ENCODE assay signal across 8 mouse cellular contexts in genomic region chr10:5805243-5805730, GRCm38 (mm10). TPM values are rescaled to one million over a fixed set of nuclear protein-coding genes. Genes with fewer than 3 reads are reported as not detected.
DNase-seq lines count a peak whose midpoint lies in the region; ATAC-seq and TF ChIP-seq lines count a peak whose summit lies in the region.

TSS of gene Fbxo5 (minus strand) at chr10:5805600.

- peak; percentile 95 for ATAC-seq in embryonic facial prominence, embryonic 12.5 days (ENCODE audit: insufficient number of reproducible peaks, insufficient read depth, low FRiP score, low TSS enrichment)
- ATAC-seq in limb, embryonic 14.5 days (ENCODE audit: low FRiP score, low read depth) = peak; percentile 95
- ATAC-seq in midbrain, embryonic 16.5 days = peak; percentile 98

- TF ChIP-seq POLR2A in kidney, adult 2 months (IDR thresholded peaks at IDR 0.05; ENCODE audit: low read depth, low read length) = no peak
- TF ChIP-seq POLR2A in limb, embryonic 14.5 days (IDR thresholded peaks at IDR 0.05; ENCODE audit: borderline replicate concordance, extremely low read depth, insufficient read depth, insufficient read length) = 0 out of 2 replicates have a peak, but pooled peaks have one; percentile 19

- H3K27me3 ChIP-seq in embryonic facial prominence, embryonic 12.5 days = no peaks in the 10 kb centered on the region
- H3K27me3 ChIP-seq in kidney, adult 2 months (replicated peaks; ENCODE audit: control insufficient read depth, insufficient read depth, low read length) = no peaks in the 10 kb centered on the region
- H3K27me3 ChIP-seq in limb, embryonic 14.5 days (ENCODE audit: control insufficient read depth, insufficient read depth, low read length) = no peaks in the 10 kb centered on the region
- no peaks in the 10 kb centered on the region for H3K27me3 ChIP-seq in midbrain, embryonic 16.5 days (ENCODE audit: control insufficient read depth, insufficient read depth, low read depth, low read length)

- peak; percentile 99 for DNase-seq in 416B (ENCODE audit: low read depth)
- DNase-seq in adrenal gland, postnatal 36 days = peak; percentile 98 to 99
- DNase-seq in heart, adult 11 months = peak; percentile 100
- DNase-seq in kidney, adult 2 months = peak; percentile 99
- DNase-seq in limb, embryonic 14.5 days (ENCODE audit: low spot score) = peak; percentile 100
- peak; percentile 94 to 97 for DNase-seq in spleen, postnatal 14 days (ENCODE audit: low spot score in 2 of 2)

- H3K4me1 ChIP-seq in embryonic facial prominence, embryonic 12.5 days = peaks cover 21% of the 10 kb centered on the region
- H3K4me1 ChIP-seq in kidney, adult 2 months (ENCODE audit: control insufficient read depth, insufficient read depth, low read length) = no peaks in the 10 kb centered on the region
- peaks cover 11% of the 10 kb centered on the region for H3K4me1 ChIP-seq in limb, embryonic 14.5 days (ENCODE audit: control insufficient read depth, insufficient read depth, low read length)
- H3K4me1 ChIP-seq in midbrain, embryonic 16.5 days (ENCODE audit: control insufficient read depth, insufficient read depth, low read length) = peaks cover 20% of the 10 kb centered on the region

- peak within 1 kb of the TSS; percentile 91 for H3K4me3 ChIP-seq in embryonic facial prominence, embryonic 12.5 days
- H3K4me3 ChIP-seq in kidney, adult 2 months (ENCODE audit: insufficient read depth, low read depth, low read length) = peak within 1 kb of the TSS; percentile 63
- H3K4me3 ChIP-seq in limb, embryonic 14.5 days (replicated peaks; ENCODE audit: low read length) = peak within 1 kb of the TSS; percentile 75
- peak within 1 kb of the TSS; percentile 69 for H3K4me3 ChIP-seq in midbrain, embryonic 16.5 days (ENCODE audit: low read depth, low read length)

- H3K27ac ChIP-seq in embryonic facial prominence, embryonic 12.5 days = peak within 1 kb of the TSS; percentile 80
- peak within 1 kb of the TSS; percentile 74 for H3K27ac ChIP-seq in kidney, adult 2 months (ENCODE audit: insufficient read depth, low read depth, low read length)
- peak within 1 kb of the TSS; percentile 81 for H3K27ac ChIP-seq in limb, embryonic 14.5 days (replicated peaks; ENCODE audit: low read depth, low read length)
- H3K27ac ChIP-seq in midbrain, embryonic 16.5 days (ENCODE audit: low read length) = peak within 1 kb of the TSS; percentile 90

- H3K9me3 ChIP-seq in embryonic facial prominence, embryonic 12.5 days = no peaks in the 10 kb centered on the region
- no peaks in the 10 kb centered on the region for H3K9me3 ChIP-seq in limb, embryonic 14.5 days (ENCODE audit: control insufficient read depth, low read length)
- H3K9me3 ChIP-seq in midbrain, embryonic 16.5 days (replicated peaks; ENCODE audit: control insufficient read depth, low read length, poor library complexity, severe bottlenecking) = no peaks in the 10 kb centered on the region

- no peak for TF ChIP-seq CTCF in kidney, adult 2 months (conservative IDR thresholded peaks at IDR 0.05; ENCODE audit: insufficient read depth, insufficient read length, low read depth, low read length)

- H3K9ac ChIP-seq in embryonic facial prominence, embryonic 12.5 days = peak within 1 kb of the TSS; percentile 71
- peak within 1 kb of the TSS; percentile 72 for H3K9ac ChIP-seq in limb, embryonic 14.5 days (ENCODE audit: low read depth, low read length, severe bottlenecking)
- H3K9ac ChIP-seq in midbrain, embryonic 16.5 days (ENCODE audit: low read depth, low read length) = peak within 1 kb of the TSS; percentile 64

- H3K4me2 ChIP-seq in embryonic facial prominence, embryonic 12.5 days (replicated peaks) = peak within 1 kb of the TSS; percentile 86
- peak within 1 kb of the TSS; percentile 94 for H3K4me2 ChIP-seq in limb, embryonic 14.5 days (replicated peaks; ENCODE audit: low read depth, low read length, severe bottlenecking)
- peak within 1 kb of the TSS; percentile 82 for H3K4me2 ChIP-seq in midbrain, embryonic 16.5 days (ENCODE audit: low read length)

- H3K36me3 ChIP-seq in embryonic facial prominence, embryonic 12.5 days = peaks cover 23% of the 10 kb centered on the region
- H3K36me3 ChIP-seq in kidney, adult 2 months (ENCODE audit: control insufficient read depth, insufficient read depth, low read length) = peaks cover 1% of the 10 kb centered on the region; the same call in 1 of the 2 replicates
- H3K36me3 ChIP-seq in limb, embryonic 14.5 days (ENCODE audit: control insufficient read depth, insufficient read depth, low read length) = peaks cover 25% of the 10 kb centered on the region
- peaks cover 12% of the 10 kb centered on the region; the same call in 1 of the 2 replicates for H3K36me3 ChIP-seq in midbrain, embryonic 16.5 days (ENCODE audit: control insufficient read depth, insufficient read depth, low read length)

- WGBS in embryonic facial prominence, embryonic 12.5 days = under 1% methylated on average over 42 of the region's 42 CpGs
- under 1% methylated on average over 42 of the region's 42 CpGs for WGBS in kidney, adult 2 months
- WGBS in limb, embryonic 14.5 days = 0% methylated on average over 31 of the region's 42 CpGs
- WGBS in midbrain, embryonic 16.5 days = under 1% methylated on average over 42 of the region's 42 CpGs

RNA-seq across cellular contexts. Expression of gene Fbxo5, which starts in this region (rescaled TPM):
- 1 to 10 TPM; 3.2 to 4.1 TPM for total RNA-seq in adrenal gland, postnatal 36 days (2021)
- 79.1 and 79.8 TPM in 2 replicates for polyA plus RNA-seq in embryonic facial prominence, embryonic 12.5 days (2016; fragmentation: Nextera tagmentation; extraction: Ambion mirVana)
- polyA plus RNA-seq in kidney, adult 2 months (2012; rRNA removed) = 0.64 and 1.1 TPM in 2 replicates
- 30.4 and 43.5 TPM in 2 replicates for polyA plus RNA-seq in limb, embryonic 14.5 days (2012; rRNA removed)
- 52.7 and 58.3 TPM in 2 replicates for polyA plus RNA-seq in limb, embryonic 14.5 days (2014; fragmentation: Nextera tagmentation; extraction: Ambion mirVana)
- 10.1 and 11.1 TPM in 2 replicates for polyA plus RNA-seq in midbrain, embryonic 16.5 days (2015; fragmentation: Nextera tagmentation; extraction: Ambion mirVana)

Comparison
In these comparisons a context has a peak if more than half of its experiments do, and no peak if none do; other contexts are left out.
1. Peak in every context shown above with its lines: DNase-seq, ATAC-seq, H3K4me3 ChIP-seq and H3K27ac ChIP-seq.